Mouse (Mus musculus) cerebellum, adult 2 months (tissue): ENCODE data around the gene Qtrt2.

Source experiments
- CTCF ChIP-seq: fragments of 200-500 bp; IDR thresholded peaks from 2 replicates; pipeline ENCODE4 v1.5.1; 2011; ENCODE audit warnings: low read depth, mild to moderate bottlenecking, control low read depth, low read length, moderate library complexity, borderline replicate concordance; ENCODE audit not compliant: insufficient read depth
- POLR2A ChIP-seq: fragments of 200-500 bp; IDR thresholded peaks from 2 replicates; pipeline ENCODE4 v1.6.1; 2011; ENCODE audit warnings: low read length, control low read depth, borderline replicate concordance; ENCODE audit not compliant: insufficient read depth

GRCm38 (mm10) chr16:43827492-43827891, 99.1 kb downstream of the Qtrt2 start:
- TF ChIP-seq CTCF (no peak), POLR2A (no peak)
